Mouse (Mus musculus) heart, postnatal 10 days (tissue): Measurements from ENCODE around the gene Arhgef17. TPM values are rescaled to one million over a fixed set of nuclear protein-coding genes. Genes with fewer than 3 reads are reported as not detected.

Experiments used
- DNase-seq, 2 experiments: peaks; one replicate each; pipeline ENCODE4 v3.0.0; 2021
- intact Hi-C: fragments of 180-260 bp; cut with DNase I; formaldehyde crosslinking; loops from one replicate; pipeline ENCODE4 v1.15.1; 2025
- microRNA-seq, 2 experiments: library from miRNA; unstranded; fragments of <30 nt; microRNA quantifications; one replicate each; pipeline ENCODE4 v1.2.0; 2022
- total RNA-seq, 2 experiments: library from RNA; stranded (reverse); gene quantifications; 2 replicates each; pipeline ENCODE4 v1.2.3; 2021

The Arhgef17 gene
- total RNA-seq, 2 experiments from 2014 or later = 32.9 to 41.2 TPM

- intact Hi-C loops = no loop called here
- no peak for DNase-seq
Measured at GRCm38 (mm10) chr7:100828549-100828948, 103.4 kb downstream of the Arhgef17 start.

- intact Hi-C loops = no loop called here
- DNase-seq = peak in 1 of 2 experiments; percentile 30
Measured at GRCm38 (mm10) chr7:100824661-100825060, 107.2 kb downstream of the Arhgef17 start.

Small RNA genes within 50 kb of the gene (microRNA-seq; reads per million reads assigned to microRNA genes)
- 129 to 210 reads per million in 2 experiments for gene Mir3102

Other genes with a start within 250 kb of the Arhgef17 start
- gene Fam168a, start 225.5 kb downstream of the Arhgef17 start, total RNA-seq = 10 to 100 TPM; 52.7 to 53.7 TPM
- 1 to 10 TPM; 4.0 to 4.6 TPM for gene Relt, start 68.7 kb downstream of the Arhgef17 start, total RNA-seq
- gene P2ry6, start 42.5 kb upstream of the Arhgef17 start, total RNA-seq = 1 to 10 TPM; 3.7 to 3.9 TPM
- 10 to 100 TPM; 13.5 to 15.8 TPM for gene P2ry2, start 80.8 kb upstream of the Arhgef17 start, total RNA-seq
- gene Fchsd2, start 160.8 kb upstream of the Arhgef17 start, total RNA-seq = 10 to 100 TPM; 27.1 to 27.2 TPM